Mouse (Mus musculus): ENCODE data around the gene Nfatc2. TPM values are rescaled to one million over a fixed set of nuclear protein-coding genes. Genes with fewer than 3 reads are reported as not detected.
A peak's percentile ranks its signal among the peaks of the same experiment; 100 is the strongest.

The Nfatc2 gene
- total and polyA plus RNA-seq, 2 experiments from 2014 or later, result 7.3 to 7.4 TPM

- peaks cover 10% of the 10 kb centered on the region; the same call in 1 of the 2 replicates for H3K4me1 ChIP-seq (ENCODE audit: control insufficient read depth, insufficient read depth)
- peaks cover 9% of the 10 kb centered on the region for H3K36me3 ChIP-seq (replicated peaks; ENCODE audit: control insufficient read depth, insufficient read depth, low read length)
- H3K27me3 ChIP-seq (ENCODE audit: control insufficient read depth, insufficient read depth, low read length), result peaks cover 28% of the 10 kb centered on the region
- 0 out of 2 replicates have a peak, but pooled peaks have one; percentile 23 for TF ChIP-seq EP300 (IDR thresholded peaks at IDR 0.05; ENCODE audit: low read depth)
- no peak for TF ChIP-seq CTCF (IDR thresholded peaks at IDR 0.05; ENCODE audit: low read depth)
- H3K4me3 ChIP-seq (ENCODE audit: low read depth, low read length), result no peak overlapping the region
- WGBS, result 16% methylated on average over 7 of the region's 7 CpGs
- no peaks in the 10 kb centered on the region for H3K9me3 ChIP-seq (replicated peaks; ENCODE audit: control insufficient read depth, low read length)
- DNase-seq (ENCODE audit: low spot score) (peak; percentile 61), ATAC-seq (ENCODE audit: insufficient read depth, low read depth) (peak; percentile 73)
- H3K9ac ChIP-seq (replicated peaks; ENCODE audit: low read depth, low read length), result 0 out of 2 replicates have a peak overlapping the region, but pooled peaks have one; percentile 26
- no peak overlapping the region for H3K4me2 ChIP-seq (ENCODE audit: low read depth, low read length)
- H3K27ac ChIP-seq (ENCODE audit: low read depth), result peak overlapping the region; percentile 36
Measured at GRCm38 (mm10) chr2:168478431-168478830, 123.0 kb downstream of the Nfatc2 start.

DNA sequence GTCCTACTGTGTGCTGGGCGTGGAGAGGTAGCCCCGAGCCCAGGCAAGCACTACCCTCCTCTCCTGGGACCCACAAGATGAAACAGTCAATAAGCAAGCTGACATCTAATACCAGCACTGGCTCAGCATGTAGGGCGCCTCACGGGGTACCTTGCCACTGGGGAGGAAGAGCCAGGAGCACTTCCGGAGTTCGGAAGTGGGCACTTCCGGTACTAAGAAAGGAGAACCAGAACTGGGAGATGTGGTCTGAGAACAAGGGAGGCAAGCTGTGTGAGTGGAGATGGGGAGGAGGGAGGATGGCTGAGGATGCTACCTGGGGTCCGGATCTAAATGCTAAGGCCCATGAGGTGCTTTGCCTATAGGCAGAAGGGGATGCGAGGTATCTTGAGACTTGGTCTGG lies 128.0 kb downstream of the Nfatc2 start:
- Histone ChIP-seq H3K4me3 (ENCODE audit: low read depth, low read length) (no peak overlapping the region), H3K27me3 (ENCODE audit: control insufficient read depth, insufficient read depth, low read length) (peaks cover 39% of the 10 kb centered on the region), H3K36me3 (replicated peaks; ENCODE audit: control insufficient read depth, insufficient read depth, low read length) (no peaks in the 10 kb centered on the region), H3K27ac (ENCODE audit: low read depth) (no peak overlapping the region), H3K4me1 (ENCODE audit: control insufficient read depth, insufficient read depth) (peaks cover 7% of the 10 kb centered on the region), H3K9ac (replicated peaks; ENCODE audit: low read depth, low read length) (no peak overlapping the region), H3K4me2 (ENCODE audit: low read depth, low read length) (peak overlapping the region; percentile 62; the same call in 1 of the 2 replicates), H3K9me3 (replicated peaks; ENCODE audit: control insufficient read depth, low read length) (no peaks in the 10 kb centered on the region)
- 53% methylated on average over 9 of the region's 9 CpGs for WGBS
- DNase-seq (ENCODE audit: low spot score) (no peak), ATAC-seq (ENCODE audit: insufficient read depth, low read depth) (no peak)
- TF ChIP-seq CTCF (IDR thresholded peaks at IDR 0.05; ENCODE audit: low read depth) (no peak), EP300 (IDR thresholded peaks at IDR 0.05; ENCODE audit: low read depth) (no peak)

- ATAC-seq (ENCODE audit: insufficient read depth, low read depth), result no peak
- Histone ChIP-seq H3K4me3 (ENCODE audit: low read depth, low read length) (peak overlapping the region; percentile 45), H3K9ac (replicated peaks; ENCODE audit: low read depth, low read length) (no peak overlapping the region; the same call in 1 of the 2 replicates), H3K4me2 (ENCODE audit: low read depth, low read length) (peak overlapping the region; percentile 62), H3K9me3 (replicated peaks; ENCODE audit: control insufficient read depth, low read length) (no peaks in the 10 kb centered on the region), H3K4me1 (ENCODE audit: control insufficient read depth, insufficient read depth) (peaks cover 3% of the 10 kb centered on the region; the same call in 1 of the 2 replicates), H3K27me3 (ENCODE audit: control insufficient read depth, insufficient read depth, low read length) (peaks cover 42% of the 10 kb centered on the region), H3K36me3 (replicated peaks; ENCODE audit: control insufficient read depth, insufficient read depth, low read length) (no peaks in the 10 kb centered on the region), H3K27ac (ENCODE audit: low read depth) (no peak overlapping the region)
- TF ChIP-seq EP300 (IDR thresholded peaks at IDR 0.05; ENCODE audit: low read depth) (no peak), CTCF (IDR thresholded peaks at IDR 0.05; ENCODE audit: low read depth) (peak; percentile 67)
- 8% methylated on average over 16 of the region's 16 CpGs for WGBS
- peak; percentile 41 for DNase-seq (ENCODE audit: low spot score)
Measured at GRCm38 (mm10) chr2:168472899-168473298, 128.6 kb downstream of the Nfatc2 start.

- Histone ChIP-seq H3K36me3 (replicated peaks; ENCODE audit: control insufficient read depth, insufficient read depth, low read length) (no peaks in the 10 kb centered on the region), H3K4me1 (ENCODE audit: control insufficient read depth, insufficient read depth) (peaks cover 3% of the 10 kb centered on the region; the same call in 1 of the 2 replicates), H3K27me3 (ENCODE audit: control insufficient read depth, insufficient read depth, low read length) (peaks cover 40% of the 10 kb centered on the region), H3K4me2 (ENCODE audit: low read depth, low read length) (no peak overlapping the region), H3K27ac (ENCODE audit: low read depth) (no peak overlapping the region), H3K9me3 (replicated peaks; ENCODE audit: control insufficient read depth, low read length) (no peaks in the 10 kb centered on the region), H3K4me3 (ENCODE audit: low read depth, low read length) (no peak overlapping the region), H3K9ac (replicated peaks; ENCODE audit: low read depth, low read length) (no peak overlapping the region)
- 14% methylated on average over 4 of the region's 4 CpGs for WGBS
- DNase-seq (ENCODE audit: low spot score) (peak; percentile 69), ATAC-seq (ENCODE audit: insufficient read depth, low read depth) (peak; percentile 36; the same call in 1 of the 2 replicates)
- TF ChIP-seq CTCF (IDR thresholded peaks at IDR 0.05; ENCODE audit: low read depth), result peak; percentile 84
- no peak for TF ChIP-seq EP300 (IDR thresholded peaks at IDR 0.05; ENCODE audit: low read depth)
Measured at GRCm38 (mm10) chr2:168469032-168469431, 132.4 kb downstream of the Nfatc2 start.

GRCm38 (mm10) chr2:168467166-168467565 lies 134.3 kb downstream of the Nfatc2 start:
- DNase-seq (ENCODE audit: low spot score) (no peak), ATAC-seq (ENCODE audit: insufficient read depth, low read depth) (no peak)
- Histone ChIP-seq H3K4me1 (ENCODE audit: control insufficient read depth, insufficient read depth) (no peaks in the 10 kb centered on the region), H3K4me2 (ENCODE audit: low read depth, low read length) (no peak overlapping the region), H3K9me3 (replicated peaks; ENCODE audit: control insufficient read depth, low read length) (no peaks in the 10 kb centered on the region), H3K4me3 (ENCODE audit: low read depth, low read length) (no peak overlapping the region), H3K9ac (replicated peaks; ENCODE audit: low read depth, low read length) (no peak overlapping the region), H3K27ac (ENCODE audit: low read depth) (no peak overlapping the region), H3K36me3 (replicated peaks; ENCODE audit: control insufficient read depth, insufficient read depth, low read length) (no peaks in the 10 kb centered on the region), H3K27me3 (ENCODE audit: control insufficient read depth, insufficient read depth, low read length) (peaks cover 31% of the 10 kb centered on the region)
- 86% methylated on average over 5 of the region's 5 CpGs for WGBS
- no peak for TF ChIP-seq EP300 (IDR thresholded peaks at IDR 0.05; ENCODE audit: low read depth)
- no peak for TF ChIP-seq CTCF (IDR thresholded peaks at IDR 0.05; ENCODE audit: low read depth)

DNA sequence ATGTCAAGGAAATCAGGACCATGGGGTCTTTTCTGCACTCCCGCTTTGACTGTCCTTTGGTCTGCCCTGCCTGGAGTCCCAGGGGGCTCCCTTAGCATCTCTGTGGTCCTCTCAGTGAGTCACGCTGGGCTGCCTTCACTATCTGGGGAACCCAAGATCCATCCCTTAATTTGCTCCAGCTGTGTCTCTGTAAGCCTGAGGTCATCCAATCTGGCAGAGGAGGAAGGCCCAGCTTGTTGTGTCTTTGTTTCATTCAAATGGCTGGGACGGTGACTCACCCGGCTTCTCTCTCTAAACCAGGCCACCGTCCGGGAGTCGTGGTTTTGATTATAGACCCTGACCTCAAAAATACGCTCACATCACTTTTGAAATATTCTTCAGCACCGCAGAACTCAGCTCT lies 135.4 kb downstream of the Nfatc2 start:
- Histone ChIP-seq H3K4me1 (ENCODE audit: control insufficient read depth, insufficient read depth) (no peaks in the 10 kb centered on the region), H3K9me3 (replicated peaks; ENCODE audit: control insufficient read depth, low read length) (no peaks in the 10 kb centered on the region), H3K27me3 (ENCODE audit: control insufficient read depth, insufficient read depth, low read length) (peaks cover 24% of the 10 kb centered on the region), H3K27ac (ENCODE audit: low read depth) (no peak overlapping the region), H3K36me3 (replicated peaks; ENCODE audit: control insufficient read depth, insufficient read depth, low read length) (no peaks in the 10 kb centered on the region), H3K4me2 (ENCODE audit: low read depth, low read length) (no peak overlapping the region), H3K4me3 (ENCODE audit: low read depth, low read length) (no peak overlapping the region), H3K9ac (replicated peaks; ENCODE audit: low read depth, low read length) (no peak overlapping the region)
- 69% methylated on average over 9 of the region's 9 CpGs for WGBS
- peak; percentile 57 for DNase-seq (ENCODE audit: low spot score)
- TF ChIP-seq CTCF (IDR thresholded peaks at IDR 0.05; ENCODE audit: low read depth) (no peak), EP300 (IDR thresholded peaks at IDR 0.05; ENCODE audit: low read depth) (no peak)
- peak; percentile 47 for ATAC-seq (ENCODE audit: insufficient read depth, low read depth)

Data from heart, postnatal 0 days (tissue).